Mouse (Mus musculus) adrenal gland, adult 8-10 months (tissue): Measurements from ENCODE around the gene D2hgdh. TPM values are rescaled to one million over a fixed set of nuclear protein-coding genes. Genes with fewer than 3 reads are reported as not detected.
"Not testable (repeated sequence)": the region's sequence is repeated elsewhere in the genome, so short reads cannot be mapped to it uniquely, and the experiment has no call there.

Source experiments
- DNase-seq: peaks from one replicate; pipeline ENCODE4 v3.0.0; 2022
- total RNA-seq, 4 experiments: library from RNA; stranded (reverse); gene quantifications; 2 replicates each; pipeline ENCODE4 v1.2.4; 2022

D2hgdh gene
- total RNA-seq, 4 experiments from 2014 or later: 66.1 to 75.9 (median 74.2) TPM

DNA sequence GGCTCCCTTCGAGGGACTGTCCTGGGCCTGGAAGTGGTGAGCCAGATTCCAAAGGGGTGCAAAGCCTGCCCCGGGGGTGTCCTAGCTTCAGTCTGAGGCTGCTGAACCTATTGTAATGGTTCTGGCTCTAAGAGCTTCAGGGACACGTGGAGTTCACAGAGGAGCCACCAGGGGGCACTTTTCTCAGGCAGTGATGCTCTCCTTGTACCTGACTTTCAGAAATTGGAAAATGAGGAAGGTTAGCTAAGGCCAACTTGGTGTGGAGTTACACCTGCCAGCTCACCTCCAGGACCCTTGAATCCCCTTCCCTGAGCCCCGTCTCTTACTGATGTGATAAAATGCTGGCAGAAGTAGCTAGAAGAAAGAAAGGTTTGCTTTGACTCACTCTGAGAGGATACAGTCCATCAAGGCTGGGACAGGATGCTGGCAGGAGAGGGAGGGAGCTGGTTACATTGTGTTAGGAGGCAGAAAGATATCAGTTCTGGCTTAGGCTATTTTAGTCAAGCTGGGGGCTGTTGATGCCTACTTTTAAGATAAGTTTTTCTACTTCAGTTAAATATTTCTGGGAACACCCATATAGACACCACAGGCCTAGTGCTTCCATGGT lies 8.1 kb downstream of the D2hgdh start:
- DNase-seq: not testable (repeated sequence)

DNA sequence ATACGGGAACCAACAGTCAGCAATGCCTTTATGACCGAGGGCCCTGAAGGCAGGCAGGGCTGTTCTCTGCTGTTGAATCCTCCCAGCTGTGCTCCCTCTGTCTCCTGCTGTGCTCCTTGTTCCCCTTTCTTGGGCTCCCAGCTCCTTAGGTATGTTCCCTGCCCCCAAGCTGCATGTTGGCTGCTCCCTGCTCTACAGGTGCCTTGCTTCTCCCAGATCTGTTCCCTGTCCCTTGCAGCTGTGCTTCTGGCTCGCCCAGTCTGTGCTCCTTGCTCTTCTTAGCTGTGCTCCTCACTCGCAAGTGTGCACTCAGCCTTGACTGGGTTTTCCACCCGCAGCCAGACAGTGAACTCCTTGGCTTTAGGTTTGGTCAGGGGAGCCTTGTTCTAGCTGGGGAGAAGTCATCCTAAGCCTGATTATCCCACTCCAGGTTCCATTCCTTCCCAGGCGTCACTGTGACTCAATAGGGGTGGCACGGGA lies 10.0 kb downstream of the D2hgdh start:
- DNase-seq: no peak

DNA sequence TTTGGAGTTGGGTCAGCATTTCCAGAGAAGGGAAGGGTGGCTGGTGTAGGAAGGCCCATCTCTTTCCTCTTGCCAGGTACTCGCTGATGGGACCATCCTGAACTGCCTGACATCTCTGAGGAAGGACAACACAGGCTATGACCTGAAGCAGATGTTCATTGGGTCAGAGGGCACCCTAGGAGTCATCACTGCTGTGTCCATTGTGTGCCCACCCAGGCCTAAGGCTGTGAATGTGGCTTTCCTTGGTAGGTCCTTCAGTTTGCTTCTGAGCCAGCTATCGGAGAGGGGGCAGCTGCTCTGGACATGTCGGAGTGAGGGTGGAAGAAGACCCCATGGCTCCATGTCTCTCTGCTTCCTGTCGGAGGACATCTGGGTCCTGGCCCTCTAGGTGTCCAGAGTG lies 10.5 kb downstream of the D2hgdh start:
- DNase-seq: no peak

DNA sequence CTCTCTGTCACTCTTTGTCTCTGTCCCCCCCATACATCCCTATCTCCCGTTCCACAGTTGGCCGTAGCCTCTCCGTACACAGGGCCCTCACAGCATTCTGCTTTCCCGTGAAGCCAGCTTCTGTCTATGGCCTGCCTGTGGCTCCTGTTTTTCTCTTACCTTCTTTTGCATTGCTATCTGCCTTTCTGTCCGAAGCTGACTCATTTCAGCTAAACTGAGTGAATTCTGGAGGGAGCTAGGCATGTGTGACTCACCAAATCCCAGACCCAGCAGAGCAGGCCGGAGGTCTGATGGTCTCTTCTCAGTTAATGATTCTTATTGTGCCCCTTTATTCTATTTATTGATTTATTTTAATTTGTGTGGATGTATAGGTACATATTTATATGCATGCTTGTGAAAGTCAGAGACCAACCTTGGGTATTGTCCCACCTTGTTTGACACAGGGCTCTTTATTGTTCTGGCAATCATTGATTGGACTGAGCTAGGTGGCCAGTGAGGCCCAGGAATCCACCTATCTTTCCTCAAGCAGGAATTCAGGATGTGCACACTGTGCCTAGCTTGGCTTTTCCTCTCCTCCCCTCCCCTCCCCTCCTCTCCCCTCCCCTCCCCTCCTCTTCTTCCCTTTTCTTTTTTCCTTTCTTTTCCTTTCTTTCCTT lies 11.3 kb downstream of the D2hgdh start:
- no peak for DNase-seq

DNA sequence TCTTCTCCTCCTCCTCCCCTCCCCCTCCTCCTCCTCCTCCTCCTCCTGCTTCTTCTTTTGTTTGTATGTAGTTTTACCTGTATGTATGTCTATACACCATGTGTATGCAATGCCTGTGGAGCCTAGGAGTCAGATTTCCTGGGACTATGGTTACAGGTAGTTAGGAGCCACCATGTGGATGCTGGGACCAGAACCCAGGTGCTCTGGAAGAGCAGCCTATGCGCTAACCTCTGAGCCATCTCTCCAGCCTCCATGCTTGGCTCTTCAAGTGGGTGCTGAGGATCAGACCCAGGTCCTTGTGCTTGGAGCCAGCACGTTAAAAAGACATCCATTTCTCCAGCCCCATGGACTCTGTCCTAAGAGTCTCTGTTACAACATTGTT lies 11.8 kb downstream of the D2hgdh start:
- no peak for DNase-seq

DNA sequence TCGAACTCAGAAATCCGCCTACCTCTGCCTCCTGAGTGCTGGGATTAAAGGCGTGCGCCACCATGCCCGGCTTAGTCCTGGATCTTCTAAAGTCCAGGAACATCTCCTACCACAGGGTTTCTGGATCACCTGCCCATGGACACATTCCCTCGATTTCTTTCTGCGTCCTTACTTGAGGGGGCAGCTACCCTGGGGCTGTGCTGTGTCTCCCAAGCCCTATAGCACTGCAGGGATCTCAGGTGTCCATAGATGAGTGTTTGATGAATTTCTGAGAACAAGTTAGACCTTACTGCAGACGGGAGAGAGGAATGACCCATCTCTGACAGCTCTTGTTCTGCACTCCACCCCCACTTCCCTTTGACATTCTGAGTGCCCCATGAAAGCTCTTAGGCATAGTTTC lies 12.6 kb downstream of the D2hgdh start:
- no peak for DNase-seq

DNA sequence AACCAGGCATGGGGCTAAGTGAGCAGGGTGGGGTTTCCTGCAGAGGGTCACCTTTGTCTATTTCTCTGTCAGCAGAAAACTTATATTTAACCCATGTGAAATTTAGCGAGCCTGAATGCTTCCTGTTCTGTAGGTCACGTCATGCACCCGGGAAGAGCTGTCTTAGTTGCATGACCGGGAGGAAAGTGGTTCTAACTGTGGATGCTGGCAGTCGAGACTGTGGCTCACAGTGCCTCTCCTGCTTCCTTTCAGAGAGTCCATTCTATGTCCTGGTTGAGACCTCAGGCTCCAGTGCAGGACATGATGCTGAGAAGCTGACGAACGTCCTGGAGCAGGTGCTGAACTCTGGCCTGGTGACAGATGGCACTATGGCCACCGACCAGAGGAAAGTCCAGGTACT lies 13.9 kb downstream of the D2hgdh start:
- not testable (repeated sequence) for DNase-seq

DNA sequence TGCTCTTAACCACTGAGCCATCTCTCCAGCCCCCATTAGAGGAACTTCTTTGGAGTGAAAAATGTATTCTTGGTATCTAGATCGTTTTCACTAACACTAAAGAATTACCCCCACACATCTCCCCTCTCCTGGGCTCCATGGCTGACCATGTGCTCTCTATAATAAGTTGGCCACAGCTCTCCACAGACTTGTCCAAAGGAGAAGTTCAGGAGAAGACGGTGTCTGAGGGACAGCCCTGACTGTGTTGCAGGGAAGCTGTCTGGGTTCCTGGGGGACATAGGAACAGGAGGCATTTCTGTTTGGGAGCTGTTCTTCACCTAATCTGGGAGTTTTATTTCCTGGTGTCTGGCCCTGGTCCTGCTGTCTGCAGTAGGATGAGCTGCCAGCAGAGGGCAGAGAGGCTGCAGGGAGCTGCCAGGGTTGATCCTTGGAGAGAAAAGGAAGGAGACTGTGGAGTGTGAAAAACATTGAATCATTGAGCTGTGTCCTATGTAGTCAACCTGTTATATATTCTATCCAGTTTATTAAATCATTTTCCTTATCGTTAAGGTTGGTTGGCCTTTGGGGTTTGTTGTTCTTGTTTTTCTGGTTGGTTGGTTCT lies 21.2 kb downstream of the D2hgdh start:
- not testable (repeated sequence) for DNase-seq

DNA sequence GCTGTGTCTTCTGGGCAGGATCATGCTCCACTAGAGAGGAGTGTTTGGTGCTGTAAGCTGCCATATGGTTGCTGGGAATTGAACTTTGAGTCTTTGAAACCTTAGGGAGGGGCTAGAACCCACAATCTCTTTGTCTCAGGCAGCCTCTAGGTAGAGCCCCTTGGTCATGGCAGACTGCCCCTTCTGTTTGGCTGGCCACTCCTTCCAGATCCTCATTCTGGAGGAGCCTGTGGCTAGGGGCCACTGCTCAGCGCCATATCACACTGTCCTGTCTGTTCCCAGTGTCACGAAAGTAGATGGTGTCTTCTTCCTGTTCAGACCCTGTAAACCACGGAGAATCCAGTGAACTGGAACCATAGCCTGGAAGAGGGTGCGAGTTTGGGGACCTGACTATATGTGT lies 31.1 kb downstream of the D2hgdh start:
- not testable (repeated sequence) for DNase-seq

DNA sequence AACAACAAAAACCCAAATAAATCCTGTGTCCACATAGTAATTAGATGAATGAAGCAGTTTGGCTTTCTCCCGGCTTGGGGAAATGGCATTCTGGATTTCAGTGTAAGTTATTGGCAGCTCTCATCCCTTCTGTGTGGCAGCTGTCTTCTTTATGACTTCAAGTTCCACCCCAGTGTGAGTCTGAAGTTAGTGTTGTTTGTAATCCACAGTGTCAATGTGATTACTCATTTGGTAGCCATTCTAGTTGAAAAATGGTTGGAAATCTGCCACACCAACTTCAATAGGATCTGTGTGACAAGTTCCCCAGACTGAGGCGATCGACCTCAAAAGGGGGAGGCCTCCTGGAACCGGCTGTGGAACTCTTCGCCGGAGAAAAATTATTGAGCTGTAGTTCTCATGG lies 32.7 kb downstream of the D2hgdh start:
- no peak for DNase-seq

DNA sequence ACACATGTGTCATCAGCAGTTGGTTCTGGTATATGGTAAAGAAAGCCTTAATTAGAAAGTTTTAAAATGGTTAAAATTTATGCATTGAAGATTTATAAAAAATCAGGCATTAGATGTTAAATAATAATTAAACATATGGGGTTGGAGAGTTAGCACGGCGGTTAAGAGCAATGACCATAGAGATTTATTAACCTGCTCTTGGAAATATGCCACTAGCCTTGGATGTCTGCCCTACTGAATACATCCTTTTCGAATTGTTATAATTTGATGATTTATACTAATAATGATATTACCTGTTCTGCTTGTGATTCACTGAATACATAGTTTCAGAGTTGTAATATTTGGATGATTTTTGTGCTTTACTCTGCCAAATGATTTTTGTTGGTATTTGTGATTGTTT lies 33.3 kb downstream of the D2hgdh start:
- no peak for DNase-seq

DNA sequence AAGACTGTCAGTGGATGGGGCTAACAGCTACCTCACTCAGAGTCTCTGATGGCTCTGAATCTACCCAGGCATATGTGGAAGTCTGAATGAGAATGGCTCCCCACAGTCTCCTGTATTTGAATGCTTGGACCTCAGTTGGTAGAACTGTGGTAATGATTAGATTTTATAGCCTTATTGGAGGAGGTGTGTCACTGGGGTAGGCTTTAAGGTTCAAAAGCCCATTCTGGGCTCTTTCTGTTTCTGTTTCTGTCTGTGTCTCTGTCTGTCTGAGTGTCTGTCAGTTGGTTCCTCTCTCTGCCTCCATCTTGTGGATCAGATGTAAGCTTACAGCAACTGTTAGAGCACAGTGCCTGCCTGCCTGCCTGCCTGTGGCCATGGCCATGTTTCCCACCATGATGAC lies 34.9 kb downstream of the D2hgdh start:
- no peak for DNase-seq

DNA sequence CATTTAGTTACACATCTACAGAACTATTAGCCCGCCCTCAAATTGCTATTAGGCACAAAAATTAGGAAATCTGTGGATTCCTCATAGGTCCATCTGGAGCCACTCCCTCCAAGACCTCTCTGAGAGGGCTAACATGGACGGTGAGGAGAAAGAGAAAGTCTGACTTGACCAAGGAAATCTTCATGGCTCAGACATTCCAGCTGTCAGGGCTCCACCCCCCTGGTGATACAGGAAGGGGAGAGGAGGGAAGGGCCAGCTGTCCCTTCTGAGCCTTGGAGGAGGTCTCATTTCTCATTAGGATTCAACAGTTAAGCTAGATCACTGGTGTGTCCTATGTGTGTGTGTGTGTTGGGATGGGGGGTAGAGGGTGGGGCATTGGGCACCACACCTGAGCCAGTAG lies 36.3 kb downstream of the D2hgdh start, which contains the start of gene Gal3st2:
Gal3st2 (plus strand) TSS at position 259 of the 400 bp plus-strand sequence.
- not testable (repeated sequence) for DNase-seq

DNA sequence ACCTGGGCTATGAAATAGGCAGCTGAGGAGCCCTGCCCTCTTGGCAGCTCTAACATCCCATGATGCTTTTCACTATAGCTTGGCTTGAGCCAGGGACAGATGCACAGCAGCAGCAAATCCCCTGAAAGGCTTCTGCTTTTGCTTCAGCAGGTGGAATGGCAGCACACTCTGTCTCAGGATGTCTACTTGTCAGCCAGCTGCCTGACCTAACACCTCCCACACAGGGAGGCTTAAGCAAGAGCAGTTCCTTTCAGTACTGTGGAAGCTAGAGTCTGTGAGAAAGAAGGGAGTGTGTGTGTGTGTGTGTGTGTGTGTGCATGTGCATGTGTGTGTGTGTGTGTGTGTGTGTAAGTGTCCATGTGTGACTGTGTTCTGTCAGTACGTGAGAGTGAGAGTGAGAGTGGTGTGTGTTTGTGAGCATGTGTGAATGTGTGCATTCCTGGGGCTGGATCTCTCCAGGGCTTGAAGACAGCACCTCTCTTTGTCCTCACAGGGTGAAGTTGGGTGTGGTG lies 46.9 kb downstream of the D2hgdh start:
- DNase-seq: not testable (repeated sequence)

DNA sequence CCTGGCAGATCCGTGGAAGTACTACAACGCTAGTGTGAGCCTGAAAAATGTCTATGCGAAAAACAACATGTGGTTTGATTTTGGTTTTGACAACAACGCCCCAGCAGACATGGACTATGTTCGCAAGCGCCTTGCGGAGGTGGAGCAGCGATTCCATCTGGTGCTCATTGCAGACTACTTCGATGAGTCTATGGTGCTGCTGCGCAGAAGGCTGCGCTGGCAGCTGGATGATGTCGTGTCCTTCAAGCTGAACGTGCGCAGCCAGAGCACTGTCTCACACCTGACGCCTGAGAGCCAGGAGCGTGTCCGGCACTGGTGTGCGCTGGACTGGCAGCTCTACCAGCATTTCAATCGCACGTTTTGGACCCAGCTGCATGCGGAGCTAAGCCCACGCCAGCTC lies 49.7 kb downstream of the D2hgdh start:
- DNase-seq: not testable (repeated sequence)

DNA sequence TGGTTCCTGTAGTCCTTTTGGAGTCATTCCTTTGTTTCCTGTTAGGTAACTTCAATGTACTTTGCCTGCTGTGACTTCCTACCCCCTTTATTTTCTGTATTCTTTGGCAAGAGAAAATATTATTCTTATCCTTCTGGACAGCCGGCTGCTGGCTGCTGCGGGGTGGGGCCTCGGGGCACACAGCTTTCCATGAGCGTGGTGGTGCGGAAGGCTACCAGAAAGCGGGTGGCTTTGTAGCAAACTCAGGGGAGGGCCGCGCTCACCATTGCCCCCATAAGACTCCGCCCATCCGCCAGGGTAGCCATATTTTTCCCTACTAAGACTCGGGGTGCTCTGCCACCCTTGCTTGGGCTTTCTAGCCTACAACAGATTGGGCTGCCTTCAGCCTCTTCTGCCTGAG lies 57.1 kb downstream of the D2hgdh start:
- DNase-seq: not testable (repeated sequence)

DNA sequence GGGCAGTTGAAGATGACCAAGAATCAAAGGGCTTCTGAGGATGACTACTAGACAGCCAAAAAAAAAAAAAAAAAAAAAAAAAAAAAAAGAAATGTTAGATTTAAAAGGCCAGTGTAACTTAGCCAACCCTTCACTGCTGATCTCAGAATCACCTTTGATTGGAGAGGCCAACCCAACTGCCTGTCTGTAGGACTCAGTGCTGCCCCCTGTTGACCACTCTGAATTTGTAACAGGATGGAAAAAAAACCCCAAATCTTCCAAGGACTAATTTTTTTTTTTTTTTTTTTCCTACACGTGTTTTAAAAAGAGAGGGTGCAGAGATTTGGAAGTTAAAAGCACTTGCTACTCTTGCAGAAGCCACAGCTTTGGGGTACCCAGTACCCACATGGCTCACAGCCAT lies 66.2 kb downstream of the D2hgdh start:
- DNase-seq: not testable (repeated sequence)

DNA sequence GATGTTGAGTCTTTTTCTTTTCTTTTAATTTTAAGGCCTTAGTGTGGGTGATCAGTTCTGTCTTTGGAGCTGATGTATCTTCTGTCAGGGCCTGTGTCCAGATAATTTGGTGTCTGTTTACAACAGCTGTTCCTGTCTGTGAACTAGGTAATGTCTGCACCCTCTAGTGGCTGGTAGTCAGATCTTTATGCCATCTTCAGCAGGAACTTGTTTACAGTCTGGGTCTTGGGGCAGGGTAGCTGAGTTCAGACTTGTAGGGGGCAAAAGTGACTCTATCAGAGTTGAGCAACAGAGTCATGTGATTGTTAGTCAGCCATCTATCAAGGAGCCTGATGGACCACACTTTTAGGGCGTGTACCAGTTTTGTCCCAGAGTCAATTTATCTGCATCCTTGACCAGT lies 72.7 kb downstream of the D2hgdh start:
- not testable (repeated sequence) for DNase-seq

DNA sequence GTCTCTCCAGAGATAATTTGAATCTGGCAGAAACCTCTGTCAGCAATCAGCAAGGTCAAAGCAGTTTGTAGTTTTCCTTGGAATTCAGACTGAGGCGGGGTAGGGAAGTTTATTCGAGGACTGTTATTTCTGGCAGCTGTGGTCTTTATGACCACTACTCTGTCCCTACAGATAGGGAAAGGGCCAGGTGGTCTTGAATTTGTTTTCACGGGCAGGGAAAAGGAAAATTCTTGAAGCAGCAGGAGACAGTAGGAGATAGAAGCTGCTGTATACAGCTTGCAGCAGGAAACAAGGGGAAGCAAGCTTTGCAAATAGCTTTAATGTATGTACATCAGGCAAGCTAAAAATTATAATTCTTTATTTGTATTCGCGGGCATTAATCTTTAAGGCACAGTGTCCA lies 76.6 kb downstream of the D2hgdh start:
- DNase-seq: not testable (repeated sequence)
